In genomic region chr7:119911727-119912126, GRCm38 (mm10) we compare ENCODE assay signal across 17 mouse cellular contexts.
"Had no signal": no experiment of that assay in that cellular context is flagged by ENCODE, and none has a peak within 500 bp of the region (broad histone marks: within the 10 kb centered on the region; RNA-seq: fewer than 3 reads in every experiment).

No protein-coding gene starts in this region.

- H3K27ac ChIP-seq: lung, embryonic 15.5 days; macrophage; midbrain, embryonic 13.5 days; midbrain, embryonic 15.5 days; neural tube, embryonic 12.5 days; stomach, embryonic 15.5 days; stomach, postnatal 0 days had no signal

- H3K9me3 ChIP-seq: lung, embryonic 15.5 days; megakaryocyte, embryonic 14.5 days; midbrain, embryonic 13.5 days; midbrain, embryonic 15.5 days; neural tube, embryonic 12.5 days; stomach, embryonic 15.5 days had no signal

- H3K4me3 ChIP-seq: lung, embryonic 15.5 days; megakaryocyte, embryonic 14.5 days; midbrain, embryonic 13.5 days; midbrain, embryonic 15.5 days; neural tube, embryonic 12.5 days; stomach, embryonic 15.5 days had no signal

- DNase-seq: lung, adult 2 months; lung, postnatal 14 days; lung, postnatal 36 days; right cerebral cortex, postnatal 14 days; thymus, adult 2 months; thymus, postnatal 25 days; thymus, postnatal 4 days had no signal

- H3K4me2 ChIP-seq: lung, embryonic 15.5 days; midbrain, embryonic 11.5 days; midbrain, embryonic 13.5 days; midbrain, embryonic 15.5 days; neural tube, embryonic 12.5 days; stomach, embryonic 15.5 days had no signal

- ATAC-seq: lung, postnatal 0 days; midbrain, embryonic 13.5 days; midbrain, embryonic 15.5 days had no signal

- H3K4me1 ChIP-seq: lung, embryonic 15.5 days; megakaryocyte, embryonic 14.5 days; midbrain, embryonic 13.5 days; midbrain, embryonic 15.5 days; neural tube, embryonic 12.5 days; stomach, embryonic 15.5 days had no signal

- H3K27me3 ChIP-seq: lung, embryonic 15.5 days; megakaryocyte, embryonic 14.5 days; midbrain, embryonic 13.5 days; midbrain, embryonic 15.5 days; neural tube, embryonic 12.5 days; stomach, embryonic 15.5 days had no signal

- H3K9ac ChIP-seq: lung, embryonic 15.5 days; midbrain, embryonic 13.5 days; midbrain, embryonic 15.5 days; neural tube, embryonic 12.5 days; stomach, embryonic 15.5 days had no signal

- H3K36me3 ChIP-seq: lung, embryonic 15.5 days; midbrain, embryonic 15.5 days; neural tube, embryonic 12.5 days; stomach, embryonic 15.5 days had no signal
